Mouse (Mus musculus): ENCODE data around the gene Caprin2.

DNA sequence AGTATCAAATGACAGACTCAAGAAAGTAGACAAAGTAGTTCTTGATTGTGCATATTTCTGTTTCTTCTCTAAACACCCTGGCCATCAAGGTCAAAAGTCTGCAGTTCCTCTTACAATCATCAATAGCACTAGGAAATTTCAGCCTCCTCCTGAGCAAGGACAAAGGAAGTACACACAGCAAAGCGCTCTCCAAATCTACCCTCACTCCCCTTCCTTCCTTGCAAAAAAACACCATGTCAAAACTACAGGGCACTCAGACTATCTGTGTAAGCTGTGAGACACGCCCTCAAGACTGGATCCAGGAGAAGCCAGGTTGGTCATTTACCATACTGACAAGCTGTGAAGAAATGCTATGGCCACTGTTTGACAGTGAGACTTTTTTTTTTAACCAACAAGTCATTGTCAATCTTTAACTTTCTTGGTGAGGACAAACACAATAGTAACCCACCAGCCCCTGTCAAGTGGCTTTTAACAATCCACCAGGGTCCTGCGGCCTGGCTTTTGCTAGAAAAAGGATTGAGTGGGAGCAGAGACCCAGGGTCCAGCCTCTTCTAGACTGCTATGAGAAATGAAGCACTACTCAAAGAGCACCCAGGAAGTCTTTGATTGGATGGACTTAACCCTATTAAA is 39.0 kb upstream of the Caprin2 start:
- TF ChIP-seq POLR2A (IDR thresholded peaks at IDR 0.05; ENCODE audit: low read depth, low read length): no peak
- no peak for TF ChIP-seq CTCF (IDR thresholded peaks at IDR 0.05; ENCODE audit: borderline replicate concordance, insufficient read depth, low read length)

Data from embryonic fibroblast, embryonic 13.5 days (primary cell).